Mouse (Mus musculus) liver, embryonic 12.5 days (tissue): ENCODE measurements around the gene Krt25. TPM values are rescaled to one million over a fixed set of nuclear protein-coding genes. Genes with fewer than 3 reads are reported as not detected.

Experiments used
- ATAC-seq: fragments of 200-750 bp; cut with Nextera tagmentation; 2 replicates; pipeline ENCODE4 v1.8.0; 2017; ENCODE audit warnings: moderate number of reproducible peaks, mild to moderate bottlenecking, moderate library complexity
- H3K27ac ChIP-seq: fragments of 300-500 bp; sonication (generic); 2 replicates; pipeline ENCODE4 v1.5.1; 2016; ENCODE audit warnings: mild to moderate bottlenecking
- H3K27me3 ChIP-seq: fragments of 300-500 bp; sonication (generic); replicated peaks from 2 replicates; pipeline ENCODE4 v1.6.1; 2016; ENCODE audit warnings: mild to moderate bottlenecking, moderate library complexity
- H3K36me3 ChIP-seq: fragments of 300-500 bp; sonication (generic); 2 replicates; pipeline ENCODE4 v1.6.1; 2016; ENCODE audit warnings: mild to moderate bottlenecking, moderate library complexity
- H3K4me1 ChIP-seq: fragments of 300-500 bp; sonication (generic); 2 replicates; pipeline ENCODE4 v1.6.1; 2016
- H3K4me2 ChIP-seq: fragments of 300-500 bp; sonication (generic); 2 replicates; pipeline ENCODE4 v1.6.1; 2016; ENCODE audit warnings: mild to moderate bottlenecking, moderate library complexity
- H3K4me3 ChIP-seq: fragments of 300-500 bp; sonication (generic); 2 replicates; pipeline ENCODE4 v1.5.1; 2016; ENCODE audit warnings: mild to moderate bottlenecking, moderate library complexity
- H3K9ac ChIP-seq: fragments of 300-500 bp; sonication (generic); 2 replicates; pipeline ENCODE4 v1.6.1; 2016; ENCODE audit warnings: mild to moderate bottlenecking, moderate library complexity
- H3K9me3 ChIP-seq: fragments of 300-500 bp; sonication (generic); replicated peaks from 2 replicates; pipeline ENCODE4 v1.6.1; 2016; ENCODE audit warnings: mild to moderate bottlenecking, moderate library complexity
- WGBS: fragments of 180-500 bp; shearing (Covaris S2); methylation state at CpG from one replicate; pipeline ENCODE4 v1.1.7; 2016; ENCODE audit not compliant: insufficient replicate concordance; 5-methylcytosine and 5-hydroxymethylcytosine counted together
- polyA plus RNA-seq: library from polyadenylated mRNA; unstranded; fragments of >200 nt; fragmentation: Nextera tagmentation; extraction: Ambion mirVana; gene quantifications from 2 replicates; pipeline ENCODE4 v1.2.1, GENCODE M21; 2016

The Krt25 gene
- polyA plus RNA-seq, 1 experiment from 2014 or later, result not detected

- 67% methylated on average over 6 of the region's 6 CpGs for WGBS
- Histone ChIP-seq H3K36me3 (no peaks in the 10 kb centered on the region), H3K4me1 (0 out of 2 replicates have a peak, but pooled peaks cover 3% of the 10 kb centered on the region), H3K4me2 (no peak overlapping the region), H3K27me3 (no peaks in the 10 kb centered on the region), H3K9ac (no peak overlapping the region), H3K9me3 (no peaks in the 10 kb centered on the region), H3K4me3 (no peak overlapping the region), H3K27ac (no peak overlapping the region)
- no peak for ATAC-seq
These were observed 47.1 kb downstream of the Krt25 start for GRCm38 (mm10) chr11:99275624-99276023.

DNA sequence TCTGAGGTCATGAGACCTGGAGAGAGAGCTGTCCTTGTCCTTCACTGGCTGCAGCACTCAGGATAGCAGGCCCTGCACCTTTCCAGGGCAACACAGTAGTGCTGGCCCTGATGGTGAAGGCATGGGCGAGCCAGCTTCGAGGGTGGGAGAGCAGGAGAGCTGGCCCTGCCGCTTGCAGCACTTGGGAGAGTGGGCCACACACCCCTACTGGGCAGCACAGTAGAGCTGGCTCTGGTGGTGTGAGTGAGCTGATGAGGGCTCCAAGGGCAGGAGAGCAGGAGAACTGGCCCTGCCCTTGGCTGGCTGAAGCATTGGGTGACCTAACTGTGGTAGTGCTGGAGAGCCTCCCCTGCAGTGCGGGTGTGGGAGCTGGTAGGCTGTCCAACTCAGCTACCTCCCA, 50.0 kb downstream of the Krt25 start:
- Histone ChIP-seq H3K36me3 (no peaks in the 10 kb centered on the region), H3K27me3 (no peaks in the 10 kb centered on the region), H3K4me2 (no peak overlapping the region), H3K4me3 (no peak overlapping the region), H3K27ac (no peak overlapping the region), H3K9ac (no peak overlapping the region), H3K4me1 (0 out of 2 replicates have a peak, but pooled peaks cover 3% of the 10 kb centered on the region), H3K9me3 (no peaks in the 10 kb centered on the region)
- no peak for ATAC-seq
- 64% methylated on average over 4 of the region's 4 CpGs for WGBS

DNA sequence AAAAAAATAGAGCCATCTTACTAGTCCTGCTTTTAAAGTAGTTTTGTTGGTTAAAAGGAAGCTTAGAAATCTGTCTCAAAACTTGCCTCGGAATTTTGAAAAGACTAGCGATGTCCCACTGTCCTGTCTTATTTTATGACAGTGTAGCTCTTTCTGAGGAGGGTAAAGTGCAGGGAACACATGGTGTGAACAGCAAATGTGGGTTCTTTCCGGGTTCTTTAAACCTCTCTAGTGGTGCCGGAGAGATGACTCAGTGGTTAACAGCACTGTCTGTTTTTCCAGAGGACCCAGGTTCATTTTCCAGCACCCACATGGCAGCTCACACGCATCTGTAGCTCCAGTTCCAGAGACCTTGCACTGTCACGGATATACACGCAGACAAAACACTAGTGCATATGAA, 53.6 kb downstream of the Krt25 start:
- WGBS, result 55% methylated on average over 7 of the region's 7 CpGs
- no peak for ATAC-seq
- H3K27ac ChIP-seq, result no peak overlapping the region

GRCm38 (mm10) chr11:99265796-99266195, 57.0 kb downstream of the Krt25 start:
- Histone ChIP-seq H3K4me2 (no peak overlapping the region), H3K36me3 (no peaks in the 10 kb centered on the region), H3K4me3 (no peak overlapping the region), H3K4me1 (no peaks in the 10 kb centered on the region), H3K9me3 (no peaks in the 10 kb centered on the region), H3K27me3 (no peaks in the 10 kb centered on the region; the same call in 1 of the 2 replicates), H3K27ac (no peak overlapping the region), H3K9ac (no peak overlapping the region)
- ATAC-seq, result no peak
- 45% methylated on average over 9 of the region's 9 CpGs for WGBS

More for the DNA sequence above, 53.6 kb downstream of the Krt25 start:
- Histone ChIP-seq H3K4me3 (no peak overlapping the region), H3K36me3 (no peaks in the 10 kb centered on the region), H3K4me2 (no peak overlapping the region), H3K27me3 (no peaks in the 10 kb centered on the region; the same call in 1 of the 2 replicates), H3K9me3 (no peaks in the 10 kb centered on the region), H3K9ac (no peak overlapping the region), H3K4me1 (no peaks in the 10 kb centered on the region)

Other genes with a start within 250 kb of the Krt25 start
- gene Tns4, start 233.6 kb downstream of the Krt25 start, polyA plus RNA-seq, result 0.17 and 0.39 TPM in 2 replicates
- gene Ccr7, start 167.9 kb downstream of the Krt25 start, polyA plus RNA-seq, result 0.39 and 0.44 TPM in 2 replicates
- 114 and 115 TPM in 2 replicates for gene Smarce1, start 91.9 kb downstream of the Krt25 start, polyA plus RNA-seq
- 0.04 and 0.08 TPM in 2 replicates for gene Krt222, start 78.9 kb downstream of the Krt25 start, polyA plus RNA-seq
- gene Krt24, start 37.7 kb downstream of the Krt25 start, polyA plus RNA-seq, result not detected in 2 replicates
- gene Krt26, start 15.0 kb upstream of the Krt25 start, polyA plus RNA-seq, result not detected in 2 replicates
- not detected in 2 replicates for gene Krt27, start 28.2 kb upstream of the Krt25 start, polyA plus RNA-seq
- gene Krt28, start 52.0 kb upstream of the Krt25 start, polyA plus RNA-seq, result 0.07 and 0.11 TPM in 2 replicates
- 5.2 and 6.1 TPM in 2 replicates for gene Krt10, start 66.4 kb upstream of the Krt25 start, polyA plus RNA-seq
- gene Krt12, start 99.3 kb upstream of the Krt25 start, polyA plus RNA-seq, result 0.06 TPM in 1 of 2 replicates, not detected in the other
- gene Krt20, start 115.2 kb upstream of the Krt25 start, polyA plus RNA-seq, result 23.5 and 24.6 TPM in 2 replicates
- 0.20 and 0.35 TPM in 2 replicates for gene Krt23, start 170.2 kb upstream of the Krt25 start, polyA plus RNA-seq
- not detected in 2 replicates for gene Krt39, start 198.4 kb upstream of the Krt25 start, polyA plus RNA-seq
- gene Krt40, start 220.2 kb upstream of the Krt25 start, polyA plus RNA-seq, result not detected in 2 replicates
- gene Krtap3-3, start 227.9 kb upstream of the Krt25 start, polyA plus RNA-seq, result not detected in 2 replicates
- not detected in 2 replicates for gene Krtap3-2, start 233.9 kb upstream of the Krt25 start, polyA plus RNA-seq
- gene Gm11939, start 236.5 kb upstream of the Krt25 start, polyA plus RNA-seq, result not detected in 2 replicates
- not detected in 2 replicates for gene Krtap3-1, start 243.7 kb upstream of the Krt25 start, polyA plus RNA-seq